Comparison of ENCODE assay signal across 23 mouse cellular contexts in the genomic region with DNA sequence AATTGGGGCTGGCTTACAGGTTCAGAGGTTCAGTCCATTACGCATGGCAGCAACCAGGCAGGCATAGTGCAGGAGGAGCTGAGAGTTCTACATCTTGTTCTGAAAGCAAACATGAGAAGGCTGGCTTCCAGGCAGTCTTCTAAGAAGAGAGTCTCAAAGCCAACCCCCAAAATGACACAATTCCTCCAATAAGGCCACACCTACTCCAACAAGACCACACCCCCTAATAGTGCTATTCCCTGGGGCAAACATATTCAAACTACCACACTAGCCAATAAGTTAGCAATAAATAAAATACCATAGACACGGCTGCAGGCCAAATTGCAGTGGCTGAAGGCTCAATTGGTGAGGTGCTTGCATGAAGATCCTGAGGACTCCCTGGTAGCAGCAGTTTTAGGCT.
"Had no signal": no experiment of that assay in that cellular context is flagged by ENCODE, and none has a peak within 500 bp of the region (broad histone marks: within the 10 kb centered on the region; RNA-seq: fewer than 3 reads in every experiment).

No protein-coding gene starts in this region.

- DNase-seq: gastrocnemius, postnatal 10 days; gastrocnemius, postnatal 25 days; heart, adult 18-20 months; heart, postnatal 10 days; heart, postnatal 4 days; kidney, adult 18-20 months; kidney, adult 8-10 months; kidney, postnatal 10 days; kidney, postnatal 25 days; kidney, postnatal 4 days; liver had no signal

- H3K4me3 ChIP-seq: heart, embryonic 10.5 days; heart, embryonic 12.5 days; hindbrain, embryonic 10.5 days; hindbrain, embryonic 12.5 days; intestine, embryonic 15.5 days; layer of hippocampus, adult 2 months; limb, embryonic 10.5 days; limb, embryonic 12.5 days had no signal

- ATAC-seq: hindbrain, embryonic 16.5 days; inflammation-experienced regulatory T-cells, adult 6 months; intestine, embryonic 15.5 days; intestine, postnatal 0 days had no signal

- H3K27ac ChIP-seq: heart, embryonic 10.5 days; hindbrain, embryonic 10.5 days; hindbrain, embryonic 12.5 days; hindbrain, embryonic 14.5 days; intestine, embryonic 15.5 days; layer of hippocampus, adult 2 months; limb, embryonic 10.5 days; limb, embryonic 12.5 days had no signal
